Mouse (Mus musculus): ENCODE measurements around the gene Wdr76. TPM values are rescaled to one million over a fixed set of nuclear protein-coding genes. Genes with fewer than 3 reads are reported as not detected.
A peak's percentile ranks its signal among the peaks of the same experiment; 100 is the strongest.
"Not testable (repeated sequence)": the region's sequence is repeated elsewhere in the genome, so short reads cannot be mapped to it uniquely, and the experiment has no call there.

Gene Wdr76
- total RNA-seq (2021), result 1 to 10 TPM; 2.7 to 3.4 TPM

DNA sequence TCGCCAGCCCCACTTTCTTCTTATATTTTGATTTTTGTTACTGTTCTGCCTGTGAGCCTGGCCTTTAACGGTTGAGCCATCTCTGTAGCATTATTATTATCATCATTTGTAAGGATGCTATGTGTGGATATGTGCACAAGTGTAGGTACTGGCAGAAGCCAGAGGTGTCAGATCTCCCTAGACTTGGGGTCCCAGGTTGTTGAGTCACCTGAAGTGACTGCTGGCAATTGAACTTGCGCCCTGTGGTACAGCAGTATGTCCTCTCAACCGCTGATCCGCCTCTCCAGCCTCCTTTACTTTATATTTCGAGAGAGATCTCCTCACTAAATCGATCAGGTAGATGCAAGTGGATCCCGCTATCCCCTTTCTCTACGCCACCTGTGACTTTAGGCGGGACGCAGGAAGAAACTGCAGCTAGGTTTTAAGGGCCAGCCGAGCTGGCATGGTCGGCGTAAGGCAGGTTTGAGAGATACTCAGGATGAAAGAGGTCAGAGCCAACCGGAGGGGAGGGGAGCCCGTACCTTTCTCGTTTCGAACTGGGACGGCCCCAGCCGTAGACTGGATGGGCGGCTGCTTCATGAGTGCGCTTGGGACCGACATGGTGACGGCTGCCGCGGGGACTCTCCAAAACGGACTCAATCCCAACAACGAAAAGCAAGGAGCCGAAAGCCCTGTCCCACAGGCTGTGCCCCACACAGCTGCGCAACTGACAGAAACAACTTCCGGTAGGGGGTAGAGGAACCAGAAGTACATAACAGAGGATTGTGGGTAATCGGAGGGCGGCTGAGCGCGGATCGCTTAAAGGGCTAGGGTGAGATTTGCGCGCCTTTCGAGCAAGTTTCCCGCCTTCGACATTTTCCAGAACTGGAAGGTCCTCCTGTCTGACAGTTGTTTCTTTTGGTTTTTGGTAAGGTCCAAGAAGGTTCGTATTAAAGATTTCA is at the start of gene Wdr76, which contains the start of gene Mfap1a:
Wdr76 (plus strand) TSS at position 782 of the 941 bp plus-strand sequence.
Mfap1a (minus strand) TSS at position 724 of the 941 bp plus-strand sequence.
- DNase-seq, result peak; percentile 81 to 84

DNA sequence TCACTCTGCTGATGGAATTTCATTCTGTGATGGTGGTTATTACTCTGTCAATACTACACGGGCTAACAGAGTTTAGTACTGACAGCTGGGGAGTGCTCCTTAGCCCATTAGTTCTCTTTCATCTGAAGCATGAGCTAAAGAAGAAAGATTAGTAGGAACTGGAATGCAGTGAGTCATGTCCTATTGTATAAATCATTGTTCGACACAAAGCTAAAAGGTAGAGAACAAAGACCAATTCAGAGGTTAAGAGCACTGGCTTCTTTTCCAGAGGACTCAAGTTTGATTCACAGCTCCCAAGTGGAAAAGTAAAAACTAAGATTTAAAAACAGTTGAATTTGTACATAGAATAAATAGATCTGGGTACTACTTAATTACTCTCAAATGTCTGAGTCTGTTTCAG is 46.5 kb upstream of the Wdr76 start:
- no peak for DNase-seq

DNA sequence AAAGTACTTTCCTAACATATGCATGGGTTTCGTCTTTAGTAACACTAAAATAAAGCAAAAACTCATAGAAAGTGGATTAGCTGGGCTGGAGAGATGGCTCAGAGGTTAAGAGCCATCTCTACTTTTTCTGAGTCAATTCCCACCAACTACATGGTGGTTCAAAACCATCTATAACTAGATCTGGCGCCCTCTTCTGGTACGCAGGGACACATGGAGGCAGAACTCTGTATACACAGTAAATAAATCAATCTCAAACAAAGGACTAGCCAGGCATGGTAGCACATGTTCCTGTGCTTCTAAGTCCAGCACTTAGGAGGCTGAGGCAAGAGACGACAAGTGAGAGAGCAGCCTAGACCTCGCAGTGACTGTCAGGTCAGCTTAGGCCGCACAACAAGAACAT is 37.5 kb upstream of the Wdr76 start:
- DNase-seq, result not testable (repeated sequence)

DNA sequence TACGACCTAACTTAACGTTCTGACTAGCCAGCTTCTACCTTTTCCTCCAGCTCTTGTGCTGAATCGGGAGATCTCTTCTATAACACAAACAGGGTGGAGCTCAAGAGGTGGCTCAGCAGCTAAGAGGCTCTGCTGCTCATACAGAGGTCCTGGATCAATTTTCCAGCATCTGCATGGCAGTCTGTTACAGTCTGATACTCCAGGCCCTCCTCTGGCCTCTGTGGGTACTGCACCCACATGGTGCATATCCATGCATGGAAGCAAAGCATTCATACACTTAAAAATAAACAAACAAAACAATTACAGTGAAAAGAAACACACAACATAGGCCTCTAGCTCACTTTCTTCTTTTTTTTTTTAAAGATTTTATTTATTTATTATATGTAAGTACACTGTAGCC is 33.7 kb upstream of the Wdr76 start:
- DNase-seq, result not testable (repeated sequence)

DNA sequence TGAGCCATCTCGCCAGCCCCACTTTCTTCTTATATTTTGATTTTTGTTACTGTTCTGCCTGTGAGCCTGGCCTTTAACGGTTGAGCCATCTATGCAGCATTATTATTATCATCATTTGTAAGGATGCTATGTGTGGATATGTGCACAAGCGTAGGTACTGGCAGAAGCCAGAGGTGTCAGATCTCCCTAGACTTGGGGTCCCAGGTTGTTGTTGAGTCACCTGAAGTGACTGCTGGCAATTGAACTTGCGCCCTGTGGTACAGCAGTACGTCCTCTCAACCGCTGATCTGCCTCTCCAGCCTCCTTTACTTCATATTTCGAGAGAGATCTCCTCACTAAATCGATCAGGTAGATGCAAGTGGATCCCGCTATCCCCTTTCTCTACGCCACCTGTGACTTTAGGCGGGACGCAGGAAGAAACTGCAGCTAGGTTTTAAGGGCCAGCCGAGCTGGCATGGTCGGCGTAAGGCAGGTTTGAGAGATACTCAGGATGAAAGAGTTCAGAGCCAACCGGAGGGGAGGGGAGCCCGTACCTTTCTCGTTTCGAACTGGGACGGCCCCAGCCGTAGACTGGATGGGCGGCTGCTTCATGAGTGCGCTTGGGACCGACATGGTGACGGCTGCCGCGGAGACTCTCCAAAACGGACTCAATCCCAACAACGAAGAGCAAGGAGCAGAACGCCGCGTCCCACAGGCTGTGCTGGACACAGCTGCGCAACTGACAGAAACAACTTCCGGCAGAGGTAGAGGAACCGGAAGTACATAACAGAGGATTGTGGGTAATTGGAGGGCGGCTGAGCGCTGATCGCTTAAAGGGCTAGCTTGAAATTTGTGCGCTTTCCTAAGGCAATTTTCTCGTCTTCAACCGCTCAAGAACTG is 33.0 kb upstream of the Wdr76 start, which contains the start of gene Mfap1b:
Mfap1b (minus strand) TSS at position 767 of the 879 bp plus-strand sequence.
- peak; percentile 76 to 82 for DNase-seq

DNA sequence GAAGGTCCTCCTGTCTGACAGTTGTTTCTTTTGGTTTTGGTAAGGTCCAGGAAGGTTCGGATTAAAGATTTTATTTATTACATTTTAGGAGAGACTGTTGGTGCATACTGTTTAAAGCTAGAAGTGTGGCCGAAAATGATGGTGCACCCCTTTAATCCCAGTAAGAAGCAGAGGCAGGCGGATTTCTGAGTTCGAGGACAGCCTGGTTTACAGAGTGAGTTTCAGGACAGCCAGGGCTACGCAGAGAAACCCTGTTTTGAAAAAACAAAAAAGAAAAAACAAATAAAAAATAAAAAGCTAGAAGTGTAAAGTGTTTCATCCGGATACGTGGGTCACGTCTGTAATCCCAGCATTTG is 32.4 kb upstream of the Wdr76 start:
- no peak for DNase-seq

DNA sequence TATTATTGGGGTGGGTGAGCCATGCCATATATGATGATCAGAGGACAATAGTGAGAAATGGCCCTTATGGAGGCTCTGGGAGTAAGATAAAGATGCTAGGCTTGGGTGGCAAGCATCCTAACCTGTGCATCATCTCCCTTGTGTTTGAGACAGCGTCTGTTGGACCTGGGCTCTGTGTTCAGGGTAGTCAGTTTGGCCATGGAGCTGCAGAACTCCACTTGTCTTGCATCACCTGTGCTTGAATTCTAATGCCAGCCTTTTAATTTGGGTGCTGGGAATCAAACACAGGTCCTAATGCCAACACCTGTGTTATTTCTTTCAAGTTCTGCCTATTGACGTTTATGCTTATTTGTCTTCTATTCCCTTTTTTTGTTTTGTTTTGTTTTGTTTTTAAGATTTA is 31.2 kb upstream of the Wdr76 start:
- not testable (repeated sequence) for DNase-seq

DNA sequence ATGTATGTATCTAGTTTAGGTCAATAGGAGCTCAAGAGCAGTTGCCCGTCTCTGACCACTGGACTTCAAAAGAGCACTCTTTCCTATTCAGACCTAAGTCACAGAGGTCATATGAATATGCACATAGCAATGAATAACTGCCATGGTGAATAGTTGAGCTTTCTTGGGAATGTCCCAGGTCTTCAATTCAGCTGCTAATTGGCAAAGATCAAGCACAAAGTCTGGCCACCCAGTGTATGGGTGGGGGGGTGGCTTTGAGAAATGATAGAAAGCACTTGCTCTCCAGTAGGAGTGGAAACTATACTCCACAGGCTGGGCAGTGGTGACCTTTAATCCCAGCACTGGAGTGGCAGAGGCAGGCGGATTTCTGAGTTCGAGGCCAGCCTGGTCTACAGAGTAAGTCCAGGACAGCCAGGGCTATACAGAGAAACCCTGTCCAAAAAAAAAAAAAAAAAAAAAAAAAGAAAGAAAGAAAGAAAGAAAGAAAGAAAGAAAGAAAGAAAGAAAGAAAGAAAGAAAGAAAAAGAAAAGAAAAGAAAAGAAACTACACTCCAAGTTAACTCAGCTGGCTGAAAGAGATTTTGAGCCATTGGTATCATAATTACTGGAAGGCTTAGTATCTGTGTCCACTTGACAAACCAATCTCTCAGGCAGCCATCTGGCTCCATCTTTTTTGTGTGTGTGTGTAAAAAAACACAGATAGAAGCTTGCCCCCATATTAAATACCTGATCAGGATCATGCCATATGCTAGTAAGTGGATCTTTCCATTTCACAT is 28.8 kb upstream of the Wdr76 start:
- no peak for DNase-seq

DNA sequence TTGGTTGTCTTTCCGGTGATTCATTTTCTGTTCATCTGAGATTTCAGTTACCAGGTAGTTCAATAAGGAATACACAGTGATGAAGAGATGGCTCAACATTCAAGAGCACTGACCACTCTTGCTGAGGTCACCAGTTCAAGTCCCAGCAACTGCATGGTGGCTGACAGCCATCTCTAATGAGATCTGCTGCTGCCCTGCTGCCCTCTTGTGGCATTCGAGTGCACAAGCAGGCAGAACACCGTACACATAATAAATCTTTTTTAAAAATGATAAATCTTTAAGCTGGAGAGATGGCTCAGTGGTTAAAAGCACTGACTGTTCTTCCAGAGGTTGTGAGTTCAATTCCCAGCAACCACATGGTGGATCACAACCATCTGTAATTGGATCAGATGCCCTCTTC is 26.0 kb upstream of the Wdr76 start:
- no peak for DNase-seq

DNA sequence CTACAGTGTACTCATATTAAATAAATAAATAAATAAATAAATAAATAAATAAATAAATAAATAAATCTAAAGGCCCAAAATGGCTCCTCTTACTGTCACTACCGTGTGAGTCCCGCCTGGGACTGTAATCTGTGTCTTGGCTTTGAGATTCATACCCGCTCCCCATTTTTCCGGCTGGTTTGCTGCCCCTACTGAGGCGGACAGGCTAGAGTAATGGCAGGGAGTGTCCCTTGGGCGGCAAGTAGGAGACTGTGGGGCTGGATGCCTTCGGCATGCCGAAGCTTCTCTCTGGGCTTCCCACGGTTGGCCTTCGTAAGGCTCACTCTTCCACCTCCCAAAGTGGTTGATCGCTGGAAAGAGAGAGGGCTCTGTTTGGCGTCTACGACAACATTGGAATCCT is 25.6 kb upstream of the Wdr76 start:
- not testable (repeated sequence) for DNase-seq

DNA sequence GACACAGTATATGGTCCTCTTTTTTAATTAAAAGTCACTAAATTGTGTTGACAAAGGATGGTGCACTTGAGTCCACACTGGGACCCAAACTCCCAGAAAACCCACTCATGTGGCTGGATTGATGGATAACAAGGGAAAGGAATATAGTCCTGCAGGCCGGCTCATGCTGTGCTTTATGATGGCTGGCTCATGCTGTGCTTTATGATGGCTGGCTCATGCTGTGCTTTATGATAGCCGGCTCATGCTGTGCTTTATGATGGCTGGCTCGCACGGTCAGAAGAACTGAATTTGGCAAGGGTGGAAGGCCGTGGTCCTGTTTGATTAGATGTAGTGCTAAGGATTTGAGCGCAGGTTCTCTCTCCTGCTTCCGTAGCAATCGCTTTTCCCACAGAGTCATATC is 22.9 kb upstream of the Wdr76 start:
- DNase-seq, result no peak

DNA sequence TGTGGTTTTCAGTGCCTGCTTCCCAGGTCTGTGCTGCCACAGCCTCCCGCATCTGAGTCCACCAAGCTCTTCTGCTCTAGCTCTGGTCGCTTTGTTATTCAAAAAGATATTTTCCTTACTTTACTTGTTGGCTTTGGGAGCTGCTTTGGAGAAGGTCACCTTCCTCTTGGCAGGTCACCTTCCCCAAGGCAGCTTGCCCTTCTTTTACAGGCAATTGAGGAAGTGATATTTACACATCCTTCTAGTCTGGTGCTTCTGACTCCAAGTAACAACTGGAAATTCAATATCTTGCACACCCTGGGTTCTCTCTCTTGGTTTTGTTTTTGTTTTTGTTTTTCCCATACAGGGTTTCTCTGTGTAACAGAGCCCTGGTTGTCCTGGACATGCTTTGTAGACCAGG is 22.1 kb upstream of the Wdr76 start:
- DNase-seq, result not testable (repeated sequence)

DNA sequence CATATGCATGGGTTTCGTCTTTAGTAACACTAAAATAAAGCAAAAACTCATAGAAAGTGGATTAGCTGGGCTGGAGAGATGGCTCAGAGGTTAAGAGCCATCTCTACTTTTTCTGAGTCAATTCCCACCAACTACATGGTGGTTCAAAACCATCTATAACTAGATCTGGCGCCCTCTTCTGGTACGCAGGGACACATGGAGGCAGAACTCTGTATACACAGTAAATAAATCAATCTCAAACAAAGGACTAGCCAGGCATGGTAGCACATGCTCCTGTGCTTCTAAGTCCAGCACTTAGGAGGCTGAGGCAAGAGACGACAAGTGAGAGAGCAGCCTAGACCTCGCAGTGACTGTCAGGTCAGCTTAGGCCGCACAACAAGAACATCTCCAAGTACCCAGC is 5.0 kb upstream of the Wdr76 start:
- DNase-seq, result not testable (repeated sequence)

DNA sequence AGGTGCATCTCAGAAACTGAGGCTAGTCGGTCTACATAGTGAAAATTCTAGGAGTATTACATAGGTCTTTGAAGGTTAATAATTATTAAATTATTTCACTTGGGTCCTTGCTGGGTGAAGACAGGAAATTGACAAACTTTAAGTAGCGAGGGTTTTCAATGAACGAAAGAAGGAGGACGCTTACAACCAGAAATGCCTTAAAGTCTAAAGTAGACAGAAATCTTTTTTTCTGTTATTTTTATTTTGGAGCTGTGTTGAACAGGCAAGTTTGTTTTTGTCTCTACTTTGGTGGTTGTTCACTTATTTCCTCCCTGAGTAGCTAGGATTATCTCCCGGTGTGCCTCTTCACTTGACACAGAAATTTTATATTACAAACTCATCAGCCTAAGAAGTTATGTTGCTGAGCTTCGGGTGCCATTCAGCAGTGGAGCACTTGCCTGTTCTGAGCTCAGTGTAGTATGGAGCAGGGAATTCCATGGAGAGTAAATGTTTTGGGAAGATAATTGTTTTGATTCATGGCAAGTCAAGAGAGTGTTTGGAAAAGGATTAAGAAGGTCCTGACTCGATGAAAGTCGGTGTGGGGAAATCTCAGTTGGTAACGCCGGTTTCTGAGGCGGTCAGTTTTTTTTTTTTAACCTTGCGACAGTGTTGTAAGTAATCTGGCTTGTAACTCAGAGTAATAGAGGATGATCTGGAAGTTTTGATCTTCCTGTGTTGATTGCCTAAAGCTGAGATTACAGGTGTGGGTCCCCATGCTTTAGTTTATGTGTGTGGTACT is 839 bp downstream of the Wdr76 start:
- no peak for DNase-seq

DNA sequence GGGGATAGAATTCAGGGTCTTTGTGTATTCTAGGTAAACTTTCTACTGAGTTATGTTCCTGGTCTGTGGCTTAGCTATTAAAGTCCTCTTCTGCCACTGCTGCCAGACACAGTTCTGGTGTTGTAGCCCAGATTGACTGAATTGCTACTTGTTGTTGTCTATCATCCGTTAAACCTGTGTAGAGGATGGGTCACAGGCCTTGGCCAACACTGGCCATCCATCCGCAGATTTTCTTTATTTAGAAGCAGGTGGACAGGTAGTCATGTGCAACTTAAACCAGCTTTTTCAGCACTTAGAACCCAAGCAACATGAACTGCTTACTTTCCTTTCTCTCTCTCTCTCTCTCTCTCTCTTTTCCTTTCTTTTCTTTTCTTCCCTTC is 1.4 kb downstream of the Wdr76 start:
- DNase-seq, result no peak

DNA sequence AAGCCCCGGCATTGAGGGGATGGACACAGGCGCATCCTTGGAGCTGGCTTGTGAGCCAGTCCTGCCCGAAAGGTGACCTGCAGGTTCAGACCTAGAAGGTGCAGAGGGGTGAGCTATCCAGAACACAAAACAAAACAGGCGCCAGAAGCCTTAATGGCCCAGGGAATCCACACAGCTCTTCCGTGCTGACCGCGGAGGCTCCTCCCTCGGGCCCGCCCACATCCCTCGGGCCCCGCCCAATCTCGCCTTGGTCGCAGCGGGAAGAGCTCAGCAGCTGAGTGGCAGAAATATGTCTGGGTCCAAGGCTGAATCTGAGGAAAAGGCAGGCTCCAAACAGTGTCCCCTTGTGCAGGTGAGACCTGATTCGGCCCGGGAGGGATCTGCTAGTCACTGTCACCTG is 3.1 kb downstream of the Wdr76 start:
- peak; percentile 48 to 54 for DNase-seq

DNA sequence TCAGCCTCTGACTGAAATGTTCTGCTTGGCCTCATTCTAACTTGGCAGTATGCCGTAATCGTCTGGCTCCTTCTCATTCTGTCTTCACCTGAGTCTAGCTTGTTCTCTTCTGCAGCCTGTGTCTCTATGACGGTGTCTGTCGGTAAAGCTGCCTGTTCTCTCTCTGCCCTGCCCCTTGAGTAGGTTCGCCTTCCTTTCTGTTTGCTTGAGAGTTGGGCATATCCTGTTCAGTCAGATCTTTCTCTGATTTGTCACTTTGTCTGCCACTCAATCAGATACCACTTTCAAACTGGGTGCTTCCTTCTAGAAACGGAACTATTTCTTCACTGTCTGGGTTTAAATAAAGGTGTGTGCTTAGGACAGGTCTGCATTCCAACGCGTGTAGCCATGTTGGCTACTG is 4.9 kb downstream of the Wdr76 start:
- DNase-seq, result no peak

DNA sequence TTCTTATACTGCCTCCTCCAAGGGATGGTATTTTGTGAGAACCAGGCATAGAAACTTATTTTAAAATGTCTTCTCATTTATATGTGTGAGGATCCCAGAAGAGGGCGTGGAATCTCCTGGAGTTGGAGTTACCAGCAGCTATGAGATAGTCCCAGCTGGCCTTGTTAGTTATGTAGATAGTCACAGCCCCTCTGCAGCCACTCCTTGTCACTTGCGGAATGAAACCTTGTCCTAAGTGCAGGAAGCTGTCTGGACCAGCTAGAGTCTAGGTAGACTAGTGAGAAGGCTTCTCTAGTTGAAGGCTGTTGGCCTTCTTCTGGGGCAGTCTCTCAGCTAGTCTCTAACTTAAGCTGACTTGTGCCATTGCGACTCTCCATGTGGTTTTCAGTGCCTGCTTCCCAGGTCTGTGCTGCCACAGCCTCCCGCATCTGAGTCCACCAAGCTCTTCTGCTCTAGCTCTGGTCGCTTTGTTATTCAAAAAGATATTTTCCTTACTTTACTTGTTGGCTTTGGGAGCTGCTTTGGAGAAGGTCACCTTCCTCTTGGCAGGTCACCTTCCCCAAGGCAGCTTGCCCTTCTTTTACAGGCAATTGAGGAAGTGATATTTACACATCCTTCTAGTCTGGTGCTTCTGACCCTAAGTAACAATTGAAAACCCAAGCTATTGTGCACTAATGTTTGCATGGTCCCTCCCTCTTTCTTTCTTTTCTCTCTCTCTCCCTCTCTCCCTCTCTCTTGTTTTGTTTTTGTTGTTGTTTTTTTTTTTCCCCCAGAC is 6.7 kb downstream of the Wdr76 start:
- not testable (repeated sequence) for DNase-seq

DNA sequence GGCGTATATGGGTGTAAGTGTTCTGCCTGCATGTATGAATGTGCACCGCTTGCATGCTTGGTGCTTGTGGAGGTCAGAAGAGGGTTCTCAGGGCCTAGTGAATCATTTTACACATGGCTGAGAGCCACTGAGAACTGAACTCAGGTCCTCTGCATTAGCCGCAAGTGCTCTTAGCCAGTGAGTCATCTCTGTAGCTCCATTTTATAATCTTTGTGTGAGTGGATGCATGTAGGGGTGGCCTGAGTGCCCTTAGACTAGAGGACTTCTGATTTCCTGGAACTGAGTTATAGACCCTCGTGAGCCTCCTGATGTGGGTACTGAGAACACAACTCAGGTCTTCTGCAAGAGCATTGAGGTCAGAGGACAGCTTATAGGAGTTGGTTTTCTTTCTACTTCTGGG is 7.7 kb downstream of the Wdr76 start:
- DNase-seq, result no peak

DNA sequence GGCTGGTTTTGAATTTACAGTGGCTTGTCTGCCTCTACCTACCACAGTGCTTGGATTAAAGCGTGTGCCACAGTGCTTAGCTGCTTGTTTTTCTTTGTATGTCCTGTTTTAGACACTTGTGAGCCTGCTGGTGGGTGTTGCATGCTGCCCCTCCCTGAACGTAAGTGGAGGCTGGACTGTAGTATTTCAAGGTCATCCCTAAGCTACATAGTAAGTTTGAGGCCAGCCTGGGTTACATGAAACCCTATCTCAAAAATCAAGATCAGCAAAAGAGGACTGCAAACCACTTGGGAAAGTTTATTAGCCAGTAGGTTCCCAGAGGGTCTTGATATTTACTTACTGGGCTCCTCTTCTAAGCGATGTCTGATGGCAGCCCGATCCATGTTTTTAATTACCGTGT is 11.6 kb downstream of the Wdr76 start:
- no peak for DNase-seq

DNA sequence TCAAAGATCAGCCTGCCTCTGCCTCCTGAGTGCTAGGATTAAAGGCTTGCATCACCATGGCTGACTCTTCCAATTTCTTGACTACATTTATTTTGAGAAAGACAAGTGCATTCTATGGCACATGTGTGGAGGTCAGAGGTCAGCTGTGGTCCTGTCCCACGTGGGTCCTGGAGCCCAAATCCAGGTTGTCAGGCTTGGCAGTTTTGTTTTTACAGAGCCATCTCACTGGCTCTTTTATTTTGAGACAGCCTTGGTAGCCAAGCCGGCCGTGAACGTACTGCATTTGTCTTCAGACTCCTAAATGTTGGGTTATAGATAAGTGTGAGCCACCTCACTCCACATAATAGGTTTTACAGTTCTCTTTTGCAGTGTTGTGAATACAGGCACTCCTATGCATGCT is 12.2 kb downstream of the Wdr76 start:
- DNase-seq, result not testable (repeated sequence)

Data from layer of hippocampus, postnatal 36 days (tissue).